Mouse (Mus musculus): ENCODE measurements around the gene Cep57l1.

Gene Cep57l1

DNA sequence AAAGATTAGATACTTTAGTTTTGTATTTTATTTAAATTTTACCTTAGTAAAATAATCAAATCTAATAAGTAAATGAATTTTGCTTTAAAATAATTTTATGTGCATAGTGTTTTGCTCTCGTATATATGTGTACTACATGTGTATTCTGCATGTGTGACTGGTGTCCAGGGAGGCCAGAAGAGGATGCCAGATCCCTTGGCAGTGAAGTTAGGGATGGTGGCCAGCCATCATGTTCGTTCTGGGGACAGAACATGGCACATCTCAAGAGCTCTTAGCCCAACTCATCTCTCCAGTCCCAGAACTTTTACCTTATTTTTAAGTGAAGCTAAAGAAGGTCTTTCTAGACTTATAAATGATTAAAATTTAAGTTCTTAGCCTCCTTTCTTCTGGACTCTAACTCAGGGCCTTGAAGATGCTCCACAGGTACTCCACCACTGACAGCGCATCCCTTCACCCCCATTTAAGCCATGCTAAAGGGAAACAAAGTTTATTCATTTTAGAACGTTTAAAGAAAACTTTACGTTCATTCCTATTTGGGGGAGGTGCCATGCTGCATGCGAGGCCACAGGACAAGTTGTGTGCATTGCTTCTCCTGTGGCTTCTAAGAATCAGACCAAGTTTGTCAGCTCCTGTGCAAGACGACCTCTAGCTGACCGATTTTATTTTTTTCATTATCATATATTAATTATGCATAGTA is 8.5 kb upstream of the Cep57l1 start:
- no peak for DNase-seq (ENCODE audit: low read depth, low spot score)

DNA sequence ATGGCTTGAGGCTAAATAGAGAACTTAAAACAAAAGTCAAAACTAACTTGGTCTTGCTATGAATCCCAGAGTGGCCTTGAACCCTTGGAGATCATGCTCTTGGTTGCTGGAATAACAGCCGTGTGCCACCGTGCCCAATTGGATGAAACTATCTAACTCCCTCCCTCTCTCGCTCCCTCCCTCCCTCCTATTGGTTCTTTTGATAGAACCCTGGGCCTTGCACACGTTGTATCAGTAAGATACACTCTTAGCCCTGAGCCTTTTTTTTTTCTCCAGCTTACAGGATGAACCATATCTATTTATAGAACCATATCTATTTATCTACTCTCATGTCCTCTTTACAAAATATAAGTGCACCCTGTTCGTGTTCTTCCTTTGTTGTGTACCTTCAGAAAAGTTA is 6.8 kb upstream of the Cep57l1 start:
- peak; percentile 75 for DNase-seq (ENCODE audit: low read depth, low spot score)

DNA sequence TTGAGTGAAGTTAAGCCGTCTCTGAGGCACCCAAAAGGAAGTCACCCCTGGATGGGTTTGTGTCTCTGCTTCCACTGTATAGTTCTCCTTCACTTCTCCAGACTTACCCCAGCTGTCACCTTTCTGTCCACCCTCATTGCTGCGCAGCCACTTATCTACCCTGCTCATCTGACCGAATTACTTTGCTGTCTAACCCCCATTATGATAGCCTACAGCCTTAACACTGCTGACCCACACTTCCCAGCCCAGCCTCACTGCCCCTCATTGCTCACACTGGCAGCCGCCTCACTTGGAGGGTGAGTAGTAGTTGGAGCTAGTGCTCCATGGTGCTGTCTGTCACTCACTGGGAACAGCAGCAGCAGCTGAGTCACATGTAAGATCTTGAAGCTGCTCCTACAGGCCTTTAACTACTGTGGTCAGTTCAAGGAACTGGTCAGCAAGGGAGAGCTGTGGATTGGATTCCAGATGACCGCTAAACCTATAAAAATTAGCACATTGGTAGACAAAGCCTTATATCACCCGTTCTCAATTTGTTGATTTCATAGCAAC is 4.7 kb upstream of the Cep57l1 start:
- DNase-seq (ENCODE audit: low read depth, low spot score) = no peak

DNA sequence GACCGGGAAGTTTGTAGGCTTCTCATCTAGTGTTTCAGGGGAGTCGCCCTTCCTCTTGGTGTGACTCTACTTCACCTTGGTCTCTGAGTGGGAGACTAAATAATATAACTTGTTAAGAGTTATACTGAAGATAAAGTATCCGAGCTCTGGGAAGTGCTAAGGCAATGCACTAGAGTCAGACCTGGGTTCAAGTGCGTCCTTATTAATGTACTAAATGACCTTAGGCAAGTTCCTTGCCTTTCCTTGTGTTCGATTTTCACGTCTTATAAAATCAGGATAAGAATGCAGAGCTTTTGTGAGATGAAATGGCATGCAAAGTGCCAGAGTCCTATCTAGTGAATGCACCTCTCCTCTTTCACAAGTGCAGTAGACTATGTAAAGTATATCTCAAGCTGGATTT is 2.9 kb upstream of the Cep57l1 start:
- no peak for DNase-seq (ENCODE audit: low read depth, low spot score)

DNA sequence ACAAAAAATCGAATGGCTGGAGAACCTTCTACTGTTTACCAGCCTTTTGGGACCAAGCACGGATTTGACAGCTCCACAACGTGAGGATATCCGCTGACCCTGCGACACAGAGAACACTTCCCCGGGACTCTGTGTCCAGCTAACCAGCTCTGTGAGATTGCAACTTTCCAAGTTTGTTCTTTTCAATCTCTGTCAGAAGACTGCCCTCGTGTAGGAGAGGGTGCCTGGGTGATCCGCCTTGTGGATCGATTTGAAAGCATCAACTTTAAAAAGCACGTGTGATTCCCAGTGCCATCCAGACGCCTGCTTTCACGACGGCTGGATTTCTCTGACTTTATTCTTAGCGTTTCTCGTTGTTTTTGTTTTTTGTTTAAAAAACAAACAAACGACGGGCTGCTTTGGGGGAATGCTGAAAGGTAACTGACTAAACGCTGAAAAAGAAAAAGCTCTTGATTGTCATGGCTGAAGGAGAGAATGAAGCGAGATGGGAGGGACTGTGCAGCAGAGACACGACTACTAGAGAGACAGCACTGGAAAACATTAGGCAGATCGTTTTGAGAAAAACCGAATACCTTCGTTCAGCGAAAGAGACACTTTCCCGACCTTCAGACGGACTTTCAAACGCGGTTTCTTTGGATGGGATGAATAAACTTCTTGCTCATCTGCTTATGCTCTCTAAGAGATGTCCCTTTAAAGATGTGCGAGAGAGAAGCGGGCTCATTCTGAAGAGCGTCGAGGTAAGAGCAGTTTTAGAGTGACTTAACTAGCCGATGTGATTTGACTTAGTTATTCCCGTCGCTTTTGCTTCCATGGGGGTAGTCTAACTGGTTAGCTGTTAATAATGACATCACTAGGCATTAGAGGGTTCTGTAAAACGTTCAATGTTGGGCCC is 1.1 kb upstream of the Cep57l1 start:
- DNase-seq (ENCODE audit: low read depth, low spot score) = no peak

DNA sequence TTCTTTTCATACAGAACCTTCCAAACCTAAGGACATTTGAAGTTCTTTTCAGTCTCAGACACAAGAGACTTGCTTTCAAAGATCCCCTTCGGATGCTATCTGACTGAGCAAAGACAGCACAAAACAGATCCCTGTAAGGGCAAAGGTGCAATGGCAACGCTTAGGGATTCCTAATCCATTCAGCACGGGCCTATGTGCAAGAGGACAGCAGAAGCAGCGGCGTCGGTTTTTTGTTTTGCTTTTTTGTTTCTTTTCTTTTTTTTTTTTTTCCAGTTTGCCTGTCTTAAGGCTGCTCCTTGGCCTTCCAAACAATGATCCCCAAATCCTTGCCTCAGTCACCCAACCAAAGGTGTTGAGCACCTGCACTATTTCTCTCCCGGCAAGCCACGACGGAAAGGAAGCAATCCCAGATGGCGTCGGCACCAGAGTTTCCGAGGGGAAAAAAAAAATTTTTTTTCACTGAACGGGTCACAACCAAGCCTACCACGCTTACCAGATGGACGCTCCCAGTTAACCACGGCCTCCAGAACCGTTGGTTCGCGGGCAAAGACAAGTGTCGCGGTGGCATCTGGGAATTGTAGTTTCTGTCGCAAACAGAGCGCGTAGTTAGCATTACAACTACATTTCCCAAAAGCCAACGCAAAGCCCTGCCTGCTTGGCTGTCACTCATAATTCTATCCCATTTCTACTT is 446 bp downstream of the Cep57l1 start:
- DNase-seq (ENCODE audit: low read depth, low spot score) = peak; percentile 97

DNA sequence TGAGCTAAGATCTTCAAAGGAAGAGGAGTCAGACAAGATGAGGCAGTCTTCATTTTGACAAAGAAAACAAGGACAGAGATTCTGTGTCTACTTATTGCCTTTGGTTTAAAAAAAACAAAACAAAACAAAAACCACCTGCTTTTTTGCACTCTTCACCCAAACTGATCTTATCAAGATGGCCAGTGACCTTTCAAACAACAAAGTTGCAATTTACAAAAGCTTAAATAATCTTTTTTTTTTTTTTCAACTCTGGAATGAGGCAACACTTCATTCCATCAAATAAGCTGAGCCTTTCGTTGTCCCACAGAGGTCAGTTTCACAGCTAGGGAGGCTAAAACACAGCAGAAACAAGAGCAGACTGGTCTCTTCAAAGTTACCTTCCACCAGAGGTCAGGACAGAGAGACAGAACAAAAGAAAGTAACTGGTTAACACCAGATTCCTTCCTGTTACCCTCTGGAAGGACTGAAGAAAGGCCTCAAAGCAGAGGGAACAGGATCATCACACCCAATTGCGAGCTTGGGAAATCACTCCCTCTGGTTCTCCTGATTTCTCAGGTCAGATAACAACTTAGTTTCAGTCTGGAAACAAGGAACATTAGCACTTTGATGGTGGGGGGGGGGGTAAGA is 3.8 kb downstream of the Cep57l1 start:
- peak; percentile 86 for DNase-seq (ENCODE audit: low read depth, low spot score)

DNA sequence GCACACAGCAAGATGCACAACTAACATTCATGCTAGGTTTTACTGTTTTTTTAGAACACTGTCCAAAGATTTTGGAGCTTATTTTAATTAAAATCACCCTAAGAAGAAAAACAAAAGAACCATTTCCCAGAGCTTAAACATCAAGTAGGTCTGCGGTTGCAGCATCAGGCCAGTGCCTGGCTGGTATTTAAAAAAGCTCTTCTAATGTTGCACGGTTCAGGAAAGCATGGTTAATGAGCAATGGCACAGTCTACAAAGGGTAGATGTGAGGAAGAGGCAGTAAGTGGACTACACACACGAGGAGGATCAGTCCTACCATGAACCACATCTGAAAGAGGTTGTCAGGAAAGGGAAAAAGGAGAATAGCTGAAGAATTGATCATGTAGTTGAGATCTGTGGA is 5.0 kb downstream of the Cep57l1 start:
- no peak for DNase-seq (ENCODE audit: low read depth, low spot score)

DNA sequence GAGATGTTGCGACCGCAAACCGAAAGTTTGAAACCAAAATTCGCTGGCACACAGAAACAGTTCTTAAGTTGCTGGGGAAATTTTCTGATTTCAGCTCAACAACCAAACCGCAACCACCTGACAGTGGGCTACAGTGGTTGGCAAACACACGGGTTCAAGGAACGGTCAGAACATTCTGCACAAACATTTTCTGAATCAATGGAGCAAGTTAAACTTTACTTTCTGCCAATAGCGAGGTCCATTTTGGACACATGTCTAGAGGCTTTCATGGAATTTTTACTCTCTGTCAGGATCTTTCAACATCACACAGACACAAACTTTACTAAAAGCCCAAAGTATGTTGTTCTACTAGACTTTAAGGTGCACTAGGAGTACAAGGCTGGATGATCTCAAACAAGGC is 6.2 kb downstream of the Cep57l1 start:
- DNase-seq (ENCODE audit: low read depth, low spot score) = no peak

DNA sequence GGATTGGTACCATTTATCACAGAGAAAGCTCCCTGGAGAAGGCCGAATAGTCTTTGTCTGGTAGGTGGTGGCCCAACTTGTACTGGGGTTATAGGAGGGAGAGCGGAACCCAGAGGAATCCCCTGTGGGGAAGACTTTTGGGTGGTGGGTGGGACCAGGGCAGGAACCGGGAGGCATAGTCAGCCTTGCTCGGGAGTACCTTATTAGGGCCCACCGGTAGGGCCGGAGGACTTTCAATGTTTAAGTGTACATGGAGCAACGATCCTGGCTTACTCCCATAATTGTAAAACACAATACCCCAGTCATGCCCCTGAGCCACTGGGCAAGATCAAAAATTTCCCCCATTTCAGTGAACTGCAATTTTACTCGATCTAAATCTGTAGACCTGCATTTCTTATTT is 12.4 kb downstream of the Cep57l1 start:
- DNase-seq (ENCODE audit: low read depth, low spot score) = no peak

DNA sequence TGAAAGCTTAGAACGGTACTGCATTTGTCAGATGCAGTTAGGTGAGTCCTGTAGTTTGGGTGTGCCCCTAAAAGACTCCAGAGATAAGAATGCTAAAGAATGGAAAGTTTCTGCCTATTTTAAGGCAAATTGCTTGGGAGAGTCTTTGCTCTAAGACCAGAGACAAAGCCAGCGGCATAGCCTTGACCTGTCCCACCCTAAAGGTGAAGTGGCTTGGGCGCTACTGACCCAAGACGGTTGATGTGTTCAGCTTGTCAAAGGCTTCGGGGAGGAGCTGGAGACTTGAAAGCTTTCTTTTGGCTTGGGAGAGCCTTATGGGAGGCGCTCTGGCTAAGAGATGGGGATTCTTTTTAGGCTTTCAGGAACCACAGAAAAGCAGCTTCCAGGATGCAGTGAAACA is 17.3 kb downstream of the Cep57l1 start:
- DNase-seq (ENCODE audit: low read depth, low spot score) = peak; percentile 99

DNA sequence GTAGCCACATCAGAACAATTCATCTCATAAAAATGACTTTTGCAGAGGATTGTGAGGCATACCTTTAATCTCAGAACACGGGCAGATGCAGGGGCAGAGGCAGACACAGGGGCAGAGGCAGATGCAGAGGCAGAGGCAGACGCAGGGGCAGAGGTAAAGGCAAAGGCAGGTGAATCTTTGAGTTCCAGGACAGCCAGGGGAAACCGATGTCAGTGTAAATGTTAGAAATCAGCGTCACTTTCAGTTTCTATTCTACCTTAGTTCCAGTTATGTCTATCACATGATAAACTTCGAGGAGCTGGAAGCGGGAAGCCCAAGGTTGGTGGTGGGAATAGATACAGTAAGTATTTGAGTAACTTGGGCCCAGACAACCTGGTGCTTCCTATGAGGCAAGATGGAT is 42.4 kb downstream of the Cep57l1 start:
- DNase-seq (ENCODE audit: low read depth, low spot score) = no peak

DNA sequence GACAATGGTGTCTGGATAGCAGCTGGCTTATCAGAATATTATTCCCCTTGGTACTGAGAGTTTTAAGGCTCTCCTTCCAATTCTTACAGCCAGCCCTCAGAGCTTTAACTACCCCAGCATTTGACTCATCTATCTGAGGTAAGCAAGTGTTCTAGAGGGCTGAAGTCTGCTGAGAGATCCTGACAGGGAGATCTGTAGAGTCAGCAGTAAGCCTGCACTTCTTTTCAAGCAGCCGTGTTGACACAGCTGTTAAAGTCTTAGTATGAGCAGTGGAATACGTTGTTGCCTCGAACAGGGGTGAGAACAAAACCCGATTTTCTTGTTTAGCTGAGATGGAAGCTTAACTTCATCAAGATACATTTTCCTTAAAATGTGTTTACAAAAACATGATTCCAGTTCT is 43.4 kb downstream of the Cep57l1 start:
- no peak for DNase-seq (ENCODE audit: low read depth, low spot score)

DNA sequence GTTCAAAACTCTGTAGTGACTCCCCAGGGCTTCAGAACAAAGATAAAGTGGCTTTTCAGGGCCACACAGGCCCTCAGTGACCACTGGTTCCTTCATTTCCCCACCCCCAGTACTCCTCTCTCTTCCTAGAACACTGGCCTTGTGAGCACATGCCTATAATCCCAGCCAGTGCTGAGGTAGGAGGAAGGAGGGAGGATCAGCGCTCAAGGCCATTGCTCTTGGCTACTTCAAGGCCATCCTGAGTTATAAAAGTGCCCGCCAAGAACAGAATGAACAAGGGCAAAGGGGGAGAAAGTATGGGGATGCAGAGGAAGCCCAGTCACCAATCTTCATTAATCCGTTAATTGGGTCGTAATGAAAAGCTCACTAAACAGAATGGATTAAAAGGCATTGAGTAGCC is 44.1 kb downstream of the Cep57l1 start:
- DNase-seq (ENCODE audit: low read depth, low spot score) = no peak

DNA sequence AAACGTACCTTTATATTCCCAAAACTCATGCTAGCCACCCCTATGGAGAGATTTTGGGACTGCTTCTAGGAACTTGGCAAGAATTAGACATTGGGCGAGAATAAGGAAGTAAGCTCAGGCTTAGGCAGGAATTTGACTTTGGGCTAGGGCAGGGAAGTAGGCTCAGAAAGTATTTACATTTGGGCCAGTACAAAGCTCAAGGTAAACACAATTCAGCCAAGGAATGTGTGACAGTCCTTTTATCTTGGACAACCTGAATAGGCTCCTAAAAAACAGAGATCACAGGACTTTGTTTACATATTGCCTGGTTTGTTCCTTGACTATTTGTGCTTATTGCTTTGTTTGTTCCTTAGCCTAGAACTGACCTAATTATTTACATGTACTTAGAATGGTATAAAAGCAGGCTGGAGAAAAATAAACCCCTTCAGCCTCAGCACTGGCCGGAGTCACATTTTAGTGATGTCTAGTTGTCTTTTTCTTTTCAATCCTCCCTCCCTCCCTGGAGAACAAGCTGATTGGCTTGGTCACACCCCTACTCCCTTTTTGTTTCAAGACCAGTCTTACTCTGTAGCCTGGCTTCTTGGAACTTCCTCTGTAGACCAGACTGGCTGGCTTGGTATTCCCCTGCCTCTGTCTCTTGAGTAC is 45.8 kb downstream of the Cep57l1 start:
- DNase-seq (ENCODE audit: low read depth, low spot score) = peak; percentile 77

DNA sequence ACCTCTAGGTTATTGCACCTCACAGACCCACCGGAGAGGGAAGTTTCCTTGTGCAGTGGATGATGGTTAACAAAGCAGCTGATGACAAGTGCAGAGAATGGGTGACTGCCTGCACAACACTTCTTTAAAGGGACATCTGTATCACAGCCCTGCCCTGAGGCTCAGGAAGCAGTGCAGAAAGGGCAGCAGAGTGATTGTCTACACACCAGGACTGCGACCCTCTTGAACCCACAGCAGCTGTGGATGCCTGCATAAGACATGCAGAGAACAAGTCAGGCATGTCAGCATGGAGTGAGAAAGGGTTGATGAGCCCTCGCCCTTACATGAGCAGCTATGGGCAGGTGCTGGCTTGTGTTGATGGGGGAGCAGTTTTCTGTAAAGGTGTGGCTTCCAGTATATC is 48.8 kb downstream of the Cep57l1 start:
- no peak for DNase-seq (ENCODE audit: low read depth, low spot score)

DNA sequence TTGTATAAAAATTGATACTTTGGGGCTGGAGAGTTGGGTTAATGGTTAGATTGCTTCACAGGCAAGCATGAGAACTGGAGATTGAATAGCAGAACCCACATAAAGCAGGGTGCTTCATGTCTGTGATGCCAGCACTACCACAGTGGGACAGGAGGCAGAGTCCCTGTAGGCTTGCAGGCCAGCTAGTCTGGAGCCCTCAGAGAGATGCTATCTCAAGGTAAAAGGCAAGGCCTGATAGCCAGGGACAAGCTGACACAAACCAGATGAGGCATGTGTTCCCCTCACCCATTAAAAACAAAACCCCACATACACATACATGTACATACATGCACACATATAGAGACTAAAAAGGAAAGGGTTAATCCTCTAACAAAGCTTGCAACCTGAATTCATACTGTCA is 51.6 kb downstream of the Cep57l1 start:
- no peak for DNase-seq (ENCODE audit: low read depth, low spot score)

DNA sequence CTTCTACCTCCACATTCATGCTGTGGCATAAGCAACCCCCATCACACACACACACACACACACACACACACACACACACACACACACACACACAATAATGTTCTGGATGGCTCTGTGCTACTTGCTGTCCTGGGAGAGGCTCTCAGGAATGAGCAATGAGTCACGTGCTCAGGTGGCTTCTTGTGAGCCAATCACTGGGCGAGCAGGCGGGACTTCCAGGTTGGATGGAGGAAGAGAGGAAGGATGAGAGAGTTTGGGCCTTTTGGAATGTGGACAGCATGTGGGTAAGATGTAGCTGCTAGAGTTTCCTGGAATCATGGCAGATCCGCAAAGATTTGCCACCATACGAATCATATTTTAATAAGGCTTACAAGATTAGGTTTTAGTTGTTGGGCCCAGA is 52.4 kb downstream of the Cep57l1 start:
- DNase-seq (ENCODE audit: low read depth, low spot score) = peak; percentile 76

DNA sequence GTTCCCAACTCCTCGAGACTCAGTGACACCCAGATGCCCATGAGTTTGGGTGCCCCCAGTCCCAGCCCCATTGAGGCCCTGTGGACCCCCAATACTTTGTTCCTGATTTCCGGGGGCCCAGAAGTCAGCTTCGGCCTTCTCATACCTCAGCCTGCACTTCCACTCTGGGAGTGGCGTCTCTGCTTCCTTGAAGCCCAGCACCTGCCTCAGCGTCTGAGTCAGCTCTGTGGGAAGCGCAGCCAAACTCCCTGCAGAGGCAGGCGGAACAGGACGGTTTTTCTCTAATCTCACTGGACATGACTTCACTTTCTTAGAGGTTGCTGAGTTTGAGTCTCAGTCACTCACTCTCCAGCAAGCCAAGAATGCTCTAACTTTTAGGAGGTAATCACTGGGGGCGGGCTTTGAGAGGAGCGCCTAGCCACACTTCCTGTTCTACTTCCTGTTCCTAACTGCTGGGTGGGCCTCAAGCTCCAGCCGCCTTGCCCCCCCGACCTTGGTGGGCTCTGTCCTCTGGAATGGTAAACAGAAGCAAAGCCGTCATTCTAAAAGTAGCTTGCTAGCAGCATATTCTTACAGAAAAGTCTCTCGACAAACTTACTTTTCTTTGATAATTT is 57.7 kb downstream of the Cep57l1 start:
- peak; percentile 61 for DNase-seq (ENCODE audit: low read depth, low spot score)

DNA sequence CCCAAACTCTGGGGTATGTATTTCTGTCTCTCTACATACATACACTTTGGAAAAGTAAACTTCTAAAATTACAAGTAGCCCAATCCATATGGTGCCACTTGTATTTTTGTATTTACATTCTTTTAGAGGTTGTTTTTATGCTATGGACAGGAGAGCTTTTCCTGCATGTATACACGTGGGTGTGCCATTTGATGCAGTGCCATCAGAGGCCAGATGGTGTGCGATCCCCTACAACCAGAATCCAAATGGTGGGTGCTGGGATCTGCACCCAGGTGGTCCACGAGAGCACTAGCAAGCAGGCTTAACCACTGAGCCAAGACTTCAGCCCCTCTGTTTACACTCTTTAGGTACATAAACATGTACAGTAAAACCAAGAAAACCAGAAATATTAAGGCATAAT is 60.4 kb downstream of the Cep57l1 start:
- DNase-seq (ENCODE audit: low read depth, low spot score) = no peak

DNA sequence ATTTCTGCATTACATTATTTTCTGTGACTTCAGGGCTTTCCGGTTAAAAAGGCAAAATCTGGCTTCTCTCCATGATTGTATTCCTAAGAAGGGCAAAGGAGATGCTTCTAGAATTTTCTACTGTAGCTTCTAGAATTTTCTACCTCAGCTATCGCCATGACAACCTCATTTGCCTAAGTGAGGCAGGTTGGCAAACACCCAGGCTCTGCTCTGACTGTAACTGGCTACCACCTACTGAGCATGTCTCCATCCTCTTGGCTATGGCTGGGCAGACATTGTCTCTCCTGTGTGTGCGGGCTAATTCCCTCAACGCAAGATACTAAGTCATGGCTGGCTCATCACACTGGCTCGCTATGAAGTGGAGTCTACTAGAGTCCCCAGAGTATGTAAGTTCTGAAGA is 63.1 kb downstream of the Cep57l1 start:
- peak; percentile 21 for DNase-seq (ENCODE audit: low read depth, low spot score)
